Mouse (Mus musculus): Measurements from ENCODE around the gene Fuz.

Gene Fuz

DNA sequence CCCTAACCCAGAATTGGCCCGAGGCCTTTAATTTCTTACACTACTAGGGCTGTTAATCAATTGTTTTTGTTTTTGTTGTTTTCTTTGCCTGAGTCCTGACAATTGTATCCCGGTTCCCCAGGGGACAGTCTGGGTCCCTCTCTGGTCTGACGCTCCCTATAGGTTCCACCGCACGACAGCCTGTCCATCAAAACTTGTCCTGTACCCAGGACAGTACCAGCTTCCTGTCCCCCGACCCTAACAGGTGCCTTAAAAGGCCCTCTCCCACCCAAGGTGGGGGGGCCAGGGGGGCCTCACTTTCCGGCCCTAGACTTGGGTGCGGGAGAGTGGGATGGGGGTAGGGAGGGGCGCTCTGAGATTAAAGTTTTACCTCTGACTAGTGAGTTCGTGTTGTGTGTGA lies 40.8 kb upstream of the Fuz start:
- TF ChIP-seq GATA4 (IDR thresholded peaks at IDR 0.05; ENCODE audit: insufficient replicate concordance, low read length) = no peak

DNA sequence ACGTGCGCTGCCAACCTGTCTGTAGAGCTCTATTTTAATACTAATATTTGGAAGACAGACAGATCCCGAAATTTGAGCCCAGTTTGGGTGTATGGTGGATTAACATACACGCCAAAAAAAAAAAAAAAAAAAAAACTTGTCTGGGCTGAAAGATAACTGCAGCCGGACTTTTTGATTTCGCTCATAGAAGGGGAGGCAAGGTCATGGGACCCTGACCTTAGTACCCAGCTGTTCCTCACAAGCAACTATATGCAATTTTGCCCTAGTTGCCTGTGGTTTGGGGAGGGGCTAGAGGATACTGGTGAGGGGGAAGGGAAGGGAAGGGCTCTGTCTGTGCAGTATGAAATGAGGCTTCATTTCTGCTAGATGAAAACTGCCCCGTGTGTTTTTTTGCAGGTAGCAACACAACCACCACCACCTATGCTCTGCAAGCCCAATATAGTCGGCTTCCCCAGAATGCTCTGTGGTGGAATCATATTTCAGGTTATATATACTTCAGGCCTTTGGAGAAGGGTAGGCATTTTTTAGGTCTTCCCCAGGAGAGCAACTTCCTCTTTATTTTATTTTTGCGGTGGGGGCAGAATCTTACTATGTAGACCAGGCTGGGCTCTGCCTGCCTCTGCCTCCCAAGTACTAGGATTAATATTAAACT lies 39.5 kb upstream of the Fuz start:
- no peak for TF ChIP-seq GATA4 (IDR thresholded peaks at IDR 0.05; ENCODE audit: insufficient replicate concordance, low read length)

DNA sequence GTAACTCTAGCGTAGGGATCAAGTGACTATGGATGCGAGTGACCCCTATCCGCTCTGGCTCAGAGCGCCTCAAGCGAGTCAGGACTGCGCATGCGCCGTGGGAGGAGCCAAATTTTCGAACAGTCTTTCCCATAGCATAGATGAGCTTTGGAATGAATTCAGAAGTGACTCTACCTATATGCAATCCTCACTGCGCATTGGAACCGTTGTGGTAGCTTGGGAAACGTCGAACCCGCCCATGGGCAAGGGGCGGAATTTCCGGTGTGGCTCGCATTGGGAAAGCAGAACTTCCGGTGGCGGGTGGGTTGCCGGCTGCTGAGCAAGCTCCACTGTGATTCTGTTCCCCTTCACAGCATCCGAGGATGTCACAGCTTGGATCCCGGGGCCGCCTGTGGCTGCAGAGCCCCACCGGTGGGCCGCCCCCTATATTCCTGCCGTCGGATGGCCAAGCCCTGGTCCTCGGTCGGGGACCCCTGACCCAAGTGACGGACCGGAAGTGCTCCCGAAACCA lies 38.8 kb upstream of the Fuz start, which contains the start of gene Pnkp:
Pnkp (plus strand) TSS at position 98 of the 511 bp plus-strand sequence.
- TF ChIP-seq GATA4 (IDR thresholded peaks at IDR 0.05; ENCODE audit: insufficient replicate concordance, low read length) = no peak

DNA sequence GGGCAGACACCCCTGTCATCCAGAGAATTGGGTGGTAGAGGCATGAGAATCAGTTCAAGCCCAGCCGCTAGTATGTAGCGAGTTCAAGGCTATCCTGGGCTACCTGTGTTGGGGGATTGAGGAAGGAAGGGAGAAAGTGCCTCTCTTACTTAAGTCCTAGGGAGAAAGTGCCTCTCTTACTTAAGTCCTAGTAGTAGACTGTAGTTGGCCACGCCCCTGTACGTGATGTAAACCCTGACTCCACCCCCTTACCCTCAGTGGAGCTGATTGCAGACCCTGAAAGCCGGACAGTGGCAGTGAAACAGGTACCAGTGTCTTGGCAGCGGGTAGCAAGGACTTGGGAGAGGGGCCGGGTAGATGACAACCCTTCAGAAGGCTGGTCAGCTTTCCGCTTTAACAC lies 38.0 kb upstream of the Fuz start:
- no peak for TF ChIP-seq GATA4 (IDR thresholded peaks at IDR 0.05; ENCODE audit: insufficient replicate concordance, low read length)

DNA sequence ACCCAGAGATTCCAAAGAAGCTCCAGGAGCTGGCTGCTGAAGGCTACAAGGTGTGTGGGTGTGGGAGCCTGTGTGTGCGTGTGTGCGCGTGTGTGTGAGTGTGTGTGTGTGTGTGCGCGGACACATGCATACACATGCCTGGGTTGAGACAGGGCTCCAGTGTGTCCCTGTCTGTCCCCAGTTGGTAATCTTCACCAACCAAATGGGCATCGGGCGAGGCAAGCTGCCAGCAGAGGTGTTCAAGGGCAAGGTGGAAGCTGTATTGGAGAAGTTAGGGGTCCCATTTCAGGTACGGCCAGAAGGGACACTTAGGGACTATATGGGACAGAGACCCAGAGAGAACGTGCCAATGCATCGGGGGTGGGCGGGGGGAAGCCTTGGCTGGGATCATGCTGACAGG lies 36.0 kb upstream of the Fuz start:
- no peak for TF ChIP-seq GATA4 (IDR thresholded peaks at IDR 0.05; ENCODE audit: insufficient replicate concordance, low read length)

DNA sequence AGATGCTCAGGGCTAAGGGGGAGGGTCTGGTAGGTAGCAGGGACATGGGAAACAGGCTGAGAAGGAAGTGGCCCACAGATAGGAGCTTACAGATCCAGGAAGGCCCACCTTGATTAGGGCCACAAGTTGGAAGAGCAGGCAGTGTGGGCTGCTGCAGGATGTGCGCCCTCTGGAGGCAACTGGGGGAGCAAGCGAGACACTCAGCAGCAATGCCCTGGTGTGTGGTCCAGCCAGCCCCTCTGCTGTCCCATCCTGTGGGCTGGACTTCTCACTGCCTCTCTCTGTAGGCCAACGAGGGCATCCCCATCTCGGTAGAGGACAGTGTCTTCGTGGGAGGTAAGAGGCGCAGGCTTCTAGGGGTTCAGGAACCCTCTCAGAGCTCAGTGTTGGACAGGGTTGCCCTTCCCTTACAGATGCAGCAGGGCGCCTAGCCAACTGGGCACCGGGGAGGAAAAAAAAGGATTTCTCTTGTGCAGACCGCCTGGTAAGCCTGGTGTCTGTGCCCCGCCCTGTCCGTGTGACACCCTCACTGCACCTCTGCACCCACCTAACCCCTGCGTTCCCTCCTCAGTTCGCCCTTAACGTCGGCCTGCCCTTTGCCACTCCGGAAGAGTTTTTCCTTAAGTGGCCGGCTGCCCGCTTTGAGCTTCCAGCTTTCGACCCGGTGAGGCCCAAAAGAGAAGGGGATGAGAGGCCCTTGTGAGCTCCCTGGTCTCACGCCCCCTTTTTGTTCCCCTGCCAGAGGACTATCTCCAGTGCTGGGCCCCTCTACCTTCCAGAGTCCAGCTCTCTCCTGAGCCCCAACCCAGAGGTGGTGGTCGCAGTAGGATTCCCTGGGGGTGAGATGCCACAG lies 35.1 kb upstream of the Fuz start:
- no peak for TF ChIP-seq GATA4 (IDR thresholded peaks at IDR 0.05; ENCODE audit: insufficient replicate concordance, low read length)

DNA sequence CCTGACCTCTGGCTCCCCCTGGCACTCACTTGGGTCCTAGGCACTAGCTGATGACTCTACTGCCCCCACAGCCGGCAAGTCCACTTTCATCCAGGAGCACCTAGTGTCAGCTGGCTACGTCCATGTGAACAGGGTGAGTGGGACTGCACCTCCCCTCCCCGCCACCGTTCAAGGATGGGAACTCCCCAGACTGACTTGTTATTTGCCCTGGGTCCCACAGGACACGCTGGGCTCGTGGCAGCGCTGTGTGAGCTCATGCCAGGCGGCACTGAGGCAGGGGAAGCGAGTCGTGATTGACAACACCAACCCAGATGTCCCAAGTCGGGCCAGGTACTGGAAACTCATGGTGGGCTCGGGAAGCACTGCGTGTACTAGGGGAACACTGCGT lies 34.5 kb upstream of the Fuz start:
- TF ChIP-seq GATA4 (IDR thresholded peaks at IDR 0.05; ENCODE audit: insufficient replicate concordance, low read length) = no peak

DNA sequence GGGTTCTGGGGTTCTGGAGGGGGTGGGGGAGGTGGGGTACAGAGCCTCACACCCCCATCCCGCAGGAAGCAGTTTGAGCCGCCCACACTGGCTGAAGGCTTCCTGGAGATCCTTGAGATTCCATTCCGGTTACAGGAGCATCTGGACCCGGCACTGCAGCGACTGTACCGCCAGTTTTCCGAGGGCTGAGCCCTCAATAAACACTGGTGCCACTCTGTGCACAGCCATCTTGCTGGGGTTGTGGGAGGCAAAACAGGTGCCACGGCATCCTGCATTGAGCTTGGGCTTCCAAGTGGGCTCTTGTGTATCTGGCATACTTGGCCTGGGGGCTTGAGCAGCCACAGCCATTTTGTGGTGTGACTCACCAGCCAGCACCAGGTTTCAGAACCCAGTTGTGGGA lies 33.4 kb upstream of the Fuz start:
- TF ChIP-seq GATA4 (IDR thresholded peaks at IDR 0.05; ENCODE audit: insufficient replicate concordance, low read length) = no peak

DNA sequence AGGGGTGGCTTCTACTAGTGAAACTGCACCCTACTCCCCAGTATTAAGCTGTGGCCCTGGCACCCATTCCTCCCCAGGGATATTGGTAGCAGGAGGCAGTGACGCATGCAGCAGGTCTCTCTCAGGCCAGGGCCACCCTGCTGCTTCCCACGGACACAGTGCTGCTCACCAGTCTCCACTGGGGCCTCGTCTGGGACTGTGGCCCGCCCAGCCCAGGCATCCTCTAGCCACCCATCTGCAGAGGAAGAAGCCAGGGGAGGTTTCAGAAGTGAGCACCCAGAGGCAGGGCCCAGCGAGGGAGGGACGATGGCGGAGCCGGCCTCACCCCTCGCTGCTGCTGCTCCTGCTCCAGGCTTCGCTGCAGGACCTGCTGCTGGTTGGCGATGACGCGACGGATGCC lies 32.7 kb upstream of the Fuz start:
- TF ChIP-seq GATA4 (IDR thresholded peaks at IDR 0.05; ENCODE audit: insufficient replicate concordance, low read length) = no peak

DNA sequence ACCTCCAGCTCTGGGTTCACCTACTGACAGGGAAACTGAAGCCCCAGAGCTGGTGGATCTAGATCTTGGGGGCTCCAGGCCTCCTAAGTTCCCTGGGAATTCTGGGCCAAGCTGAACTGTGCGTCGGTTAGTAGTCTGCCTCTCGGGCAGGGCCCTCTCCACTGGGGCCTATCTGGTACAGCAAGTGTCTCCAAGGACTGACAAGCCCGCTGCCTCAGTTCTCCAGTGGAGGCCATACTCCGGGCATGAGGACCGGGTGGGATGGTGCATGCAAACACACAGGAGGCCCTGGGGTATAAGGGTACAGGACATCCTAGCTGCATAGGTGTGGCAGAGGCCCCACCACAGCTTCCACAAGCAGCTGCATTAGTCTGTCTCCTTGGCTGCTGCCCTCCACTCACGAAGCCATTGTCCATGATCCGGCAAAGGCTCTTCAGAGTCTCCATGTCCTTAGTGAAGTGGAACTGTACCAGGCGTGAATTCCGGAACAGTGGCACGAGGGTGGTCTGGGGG lies 31.8 kb upstream of the Fuz start:
- no peak for TF ChIP-seq GATA4 (IDR thresholded peaks at IDR 0.05; ENCODE audit: insufficient replicate concordance, low read length)

DNA sequence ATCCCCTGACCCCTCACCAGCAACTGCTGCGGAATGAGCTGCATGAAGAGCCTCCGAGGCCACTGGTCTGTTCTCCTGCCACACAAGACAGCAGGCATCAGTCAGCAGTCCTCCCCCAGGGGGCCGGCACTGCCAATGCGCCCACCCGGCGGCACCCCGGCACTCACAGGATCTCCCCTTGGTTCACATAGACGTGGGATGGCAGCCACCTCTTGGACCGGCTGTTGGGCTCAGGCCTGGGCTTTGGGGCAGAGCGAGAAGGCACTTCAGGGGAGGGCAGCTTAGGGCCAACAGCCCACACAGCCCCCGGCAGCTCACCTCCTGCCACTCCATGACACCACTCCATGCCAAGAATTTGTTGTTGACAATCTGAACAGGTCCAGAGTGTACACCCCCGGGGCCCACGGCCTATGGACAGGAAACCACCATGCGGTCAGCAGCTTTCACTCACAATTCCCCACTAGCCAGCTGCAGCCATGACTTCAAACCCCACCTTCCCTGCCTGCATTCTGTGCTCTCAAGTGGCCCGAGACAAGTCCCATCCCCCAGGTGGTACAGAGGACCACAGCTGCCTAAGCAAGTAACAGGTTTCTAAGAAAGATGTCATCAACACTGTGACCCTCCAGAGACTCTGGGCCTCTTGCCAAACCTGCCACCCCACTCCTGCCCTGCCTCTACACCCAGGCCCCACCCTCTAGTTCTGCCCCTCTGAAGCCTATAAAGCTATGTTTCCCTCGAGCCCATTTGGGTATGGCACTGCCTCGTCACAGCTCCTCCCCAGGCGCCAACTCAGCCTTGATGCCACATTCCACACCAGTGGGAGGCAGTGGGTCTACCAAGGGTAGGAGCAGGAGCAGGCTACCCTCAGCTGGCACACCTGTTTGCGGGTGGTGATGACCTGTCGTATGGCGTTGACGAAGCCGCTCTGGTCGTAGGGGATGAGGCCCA lies 31.0 kb upstream of the Fuz start:
- TF ChIP-seq GATA4 (IDR thresholded peaks at IDR 0.05; ENCODE audit: insufficient replicate concordance, low read length) = no peak

DNA sequence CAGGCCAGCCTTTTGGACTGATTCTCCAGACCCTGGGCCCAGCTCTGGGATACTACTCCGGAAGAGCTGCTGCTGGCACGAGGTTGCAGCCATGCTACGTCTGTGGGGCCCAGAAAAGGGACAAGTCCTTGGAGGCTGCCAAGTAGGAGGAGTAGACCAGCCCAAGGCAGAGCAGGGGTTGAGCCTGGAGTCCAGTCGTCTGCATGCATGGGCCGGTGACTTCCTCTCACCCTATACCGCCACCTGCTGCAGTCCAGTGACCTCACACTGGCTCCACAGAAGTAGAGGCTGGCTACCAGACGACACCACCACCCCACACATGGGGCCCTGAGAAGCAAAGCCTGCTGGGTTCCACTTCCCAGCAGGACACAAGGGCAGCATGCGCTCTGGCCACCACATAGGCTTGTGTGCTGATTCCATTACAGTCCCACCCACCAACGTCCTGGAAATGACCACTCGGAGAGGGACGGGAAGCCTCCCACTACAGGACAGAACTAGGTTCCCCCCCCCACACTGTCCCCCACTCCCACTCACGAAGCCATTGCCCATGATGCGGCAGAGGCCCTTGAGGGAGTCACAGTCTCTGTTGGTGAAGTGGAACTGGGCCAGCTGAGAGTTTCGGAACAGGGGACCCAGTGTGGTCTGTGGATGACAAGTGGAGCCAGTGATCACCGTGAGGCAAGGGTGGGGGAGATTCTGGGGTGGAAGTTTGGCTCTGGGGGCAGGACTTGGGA lies 29.4 kb upstream of the Fuz start:
- no peak for TF ChIP-seq GATA4 (IDR thresholded peaks at IDR 0.05; ENCODE audit: insufficient replicate concordance, low read length)

DNA sequence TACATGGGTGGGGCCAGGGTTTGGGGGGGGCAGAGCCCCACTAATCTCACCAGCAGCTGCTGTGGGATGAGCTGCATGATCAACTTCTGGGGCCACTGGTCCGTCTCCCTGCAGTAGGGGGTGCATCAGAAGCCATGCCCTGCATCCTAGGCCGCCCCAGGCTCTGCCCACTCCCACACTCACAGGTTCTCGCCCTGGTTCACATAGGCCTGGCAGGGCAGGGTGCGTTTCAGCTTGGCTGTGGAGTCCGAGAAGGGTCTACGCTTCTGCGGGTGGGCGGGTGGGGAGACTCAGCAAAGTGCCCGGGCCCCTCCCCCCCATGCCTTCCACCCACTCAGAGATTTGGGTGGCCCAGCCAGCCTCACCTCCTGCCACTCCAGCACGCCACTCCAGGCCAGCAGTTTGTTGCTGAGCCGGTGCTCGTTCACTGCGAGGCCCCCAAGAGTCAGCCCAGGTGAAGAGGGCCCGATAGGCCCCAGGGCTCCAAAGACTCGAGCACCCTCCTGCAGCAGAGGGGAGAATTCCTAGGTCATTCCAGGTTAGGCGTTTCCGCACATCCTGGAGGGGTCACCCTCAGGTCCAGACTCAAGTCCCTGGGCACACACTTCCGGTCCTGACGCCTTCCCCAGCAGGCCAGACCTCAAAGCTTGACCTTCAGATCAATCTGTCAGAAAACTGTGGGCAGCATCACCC lies 28.7 kb upstream of the Fuz start:
- no peak for TF ChIP-seq GATA4 (IDR thresholded peaks at IDR 0.05; ENCODE audit: insufficient replicate concordance, low read length)

DNA sequence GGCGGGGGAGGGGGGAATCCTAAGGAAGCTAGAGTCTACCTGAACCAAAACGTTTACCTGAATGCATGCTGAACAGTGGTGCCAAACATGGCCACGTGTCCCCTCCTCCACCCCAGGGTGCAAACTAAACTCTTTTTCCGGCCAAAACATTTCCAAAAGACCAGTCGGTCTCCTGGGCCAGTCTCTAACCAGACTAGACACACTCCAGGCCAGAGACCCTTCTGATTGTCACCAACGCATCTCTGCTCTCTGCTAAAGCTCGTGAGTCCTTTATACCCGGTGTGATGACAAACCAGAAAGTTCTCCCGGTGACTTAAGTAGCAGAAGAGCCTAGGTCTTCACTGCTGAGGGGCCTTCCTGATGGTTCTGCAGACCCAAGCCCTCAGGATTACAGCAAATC lies 28.1 kb upstream of the Fuz start:
- TF ChIP-seq GATA4 (IDR thresholded peaks at IDR 0.05; ENCODE audit: insufficient replicate concordance, low read length) = no peak

Measured in liver, adult (tissue).